Mouse (Mus musculus) spleen, adult 12 weeks (tissue): ENCODE measurements around the gene Npm1.

Source experiments
- DNase-seq: peaks from one replicate; pipeline ENCODE4 v3.0.0; 2022; ENCODE audit warnings: low spot score

Gene Npm1

DNA sequence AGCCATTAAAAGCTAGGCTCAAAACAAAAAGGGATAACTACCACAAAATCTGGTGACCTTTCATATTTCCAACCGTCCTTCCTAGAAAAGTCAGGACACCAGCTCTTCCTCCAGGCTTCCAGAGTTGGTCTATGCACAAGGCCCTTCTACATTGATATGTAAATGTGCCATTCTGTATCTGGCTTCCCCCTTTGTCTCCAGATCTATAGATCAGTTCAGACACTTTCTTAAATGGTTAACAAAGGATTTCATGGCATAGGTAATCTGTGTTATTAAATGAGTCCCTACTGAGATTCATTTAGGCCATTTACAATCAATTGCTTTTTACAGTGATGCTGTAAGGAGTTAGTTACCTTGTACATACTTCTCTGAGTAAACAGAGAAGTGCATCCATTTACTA is 16.8 kb upstream of the Npm1 start:
- no peak for DNase-seq

DNA sequence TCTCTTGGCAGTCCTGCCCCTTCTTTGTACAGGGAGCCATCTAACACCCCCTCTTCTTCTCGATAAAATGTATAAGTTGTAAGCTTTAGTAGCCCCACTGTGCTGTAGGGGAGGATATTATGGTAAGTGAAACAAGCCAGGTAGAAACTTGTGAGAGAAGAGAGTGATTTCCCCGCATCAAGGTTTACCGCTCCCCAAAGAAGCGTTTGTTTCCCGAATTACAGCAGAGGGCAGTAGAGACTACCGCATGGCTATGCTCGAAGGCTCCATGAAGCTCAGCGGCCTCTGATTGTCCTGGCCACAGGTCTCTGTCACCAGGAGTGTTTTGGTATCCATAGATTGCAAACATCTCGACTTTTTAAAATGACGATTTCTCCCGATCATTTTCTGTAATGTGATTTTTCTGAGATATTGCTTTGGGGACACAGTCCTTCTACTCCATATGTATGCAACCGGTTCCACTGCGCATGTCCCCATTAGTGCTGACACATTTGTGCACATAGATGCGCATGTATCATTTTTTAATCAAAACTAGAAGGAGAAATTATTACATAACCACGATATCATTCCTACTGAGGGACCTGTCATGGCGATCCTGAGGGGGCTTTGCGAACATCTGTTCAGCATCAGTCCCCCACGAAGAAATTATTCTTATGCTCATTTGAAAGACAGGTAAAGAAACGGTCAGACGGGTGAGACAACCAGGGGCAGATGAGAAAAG is 13.7 kb upstream of the Npm1 start:
- DNase-seq = no peak

DNA sequence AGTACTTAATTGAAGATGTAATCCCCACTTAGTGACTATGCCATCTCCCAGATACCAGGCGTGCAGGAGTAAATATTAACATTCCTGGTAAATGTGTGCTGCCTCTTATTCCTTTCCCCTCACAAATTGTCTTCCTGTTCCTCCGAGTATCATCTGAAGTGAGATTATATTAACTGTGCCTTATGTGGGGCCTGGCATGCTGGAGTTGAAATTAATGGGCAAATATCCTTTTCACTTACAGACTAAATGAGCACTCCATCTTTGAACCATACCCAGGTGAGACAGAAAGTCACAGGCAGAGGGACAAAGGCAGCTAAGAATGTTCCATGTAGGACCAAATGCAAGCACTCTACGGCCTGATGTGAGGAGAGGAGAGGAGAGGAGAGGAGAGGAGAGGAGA is 12.8 kb upstream of the Npm1 start:
- no peak for DNase-seq

DNA sequence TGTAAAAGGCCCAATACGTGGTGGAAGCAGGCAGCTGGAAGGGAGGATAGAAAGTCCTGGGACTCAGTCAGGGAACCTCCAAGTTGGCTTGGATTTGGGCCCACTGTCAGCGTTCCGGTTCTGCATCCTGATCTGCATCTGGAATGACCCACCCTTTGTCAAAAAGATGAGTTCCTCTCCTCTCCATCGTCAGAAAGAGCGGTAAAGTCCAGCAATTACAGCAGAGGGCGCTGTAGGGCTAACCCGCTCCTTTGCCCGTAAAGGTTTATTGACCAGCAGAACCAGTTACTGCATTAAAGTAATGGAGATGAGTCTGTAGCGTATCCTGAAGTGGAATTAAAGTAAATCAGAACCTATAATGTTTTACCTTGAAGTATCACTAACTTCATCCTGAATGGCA is 7.5 kb upstream of the Npm1 start:
- peak; percentile 18 for DNase-seq

DNA sequence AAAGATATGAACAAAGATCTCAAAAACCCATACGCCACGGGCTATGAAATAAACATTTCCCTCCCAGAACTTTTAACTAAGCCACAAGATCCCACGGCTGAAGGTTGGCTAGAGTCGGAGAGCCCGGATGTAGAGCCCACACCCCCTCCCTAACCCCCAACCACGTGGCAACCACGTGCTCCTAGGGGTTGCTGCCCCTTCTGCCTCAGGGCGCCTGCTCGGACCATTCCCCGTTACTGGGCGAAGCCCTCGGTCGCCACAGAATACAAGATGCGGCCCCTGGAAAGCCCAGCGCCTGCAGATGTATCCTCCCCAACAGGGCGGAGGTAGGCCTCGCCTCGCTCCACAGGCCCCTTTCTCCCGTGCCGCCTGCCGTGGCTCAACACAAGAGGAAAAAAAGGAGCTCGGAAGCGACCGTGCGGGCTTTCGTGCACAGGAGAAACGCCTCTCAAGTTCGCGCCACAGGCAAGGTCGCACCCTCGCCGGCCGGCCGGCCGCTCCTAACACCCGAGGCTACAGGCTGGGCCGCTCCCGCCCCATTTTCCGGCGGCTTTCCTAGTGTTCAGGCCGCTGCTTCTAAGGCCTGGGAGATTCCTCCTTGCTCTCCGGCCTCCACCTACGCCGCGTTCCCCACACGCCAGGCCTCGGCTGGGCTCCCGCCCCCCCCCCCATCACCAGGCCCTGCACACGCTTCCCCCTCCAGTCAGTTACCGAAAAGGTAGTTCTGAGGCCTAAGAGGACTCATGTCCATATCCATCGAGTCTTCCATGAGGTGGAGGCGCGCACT is 602 bp downstream of the Npm1 start:
- peak; percentile 46 for DNase-seq

DNA sequence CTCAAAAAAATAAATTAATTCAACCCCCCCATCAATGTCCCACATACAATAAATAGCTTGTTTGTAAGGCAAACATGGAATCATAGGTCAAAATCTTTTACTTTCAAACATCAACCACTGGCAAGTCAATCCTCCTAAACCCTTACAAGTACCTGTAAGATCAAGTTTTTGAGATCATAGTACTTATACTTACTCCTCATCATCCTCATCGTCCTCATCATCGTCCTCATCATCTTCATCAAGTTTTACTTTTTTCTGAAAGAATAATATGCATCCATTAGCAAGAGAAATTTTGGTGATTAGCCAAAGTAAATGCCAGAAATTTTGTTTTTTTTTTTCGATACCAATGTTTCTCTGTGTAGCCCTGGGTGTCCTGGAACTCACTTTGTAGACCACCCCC is 3.3 kb downstream of the Npm1 start:
- DNase-seq = no peak

DNA sequence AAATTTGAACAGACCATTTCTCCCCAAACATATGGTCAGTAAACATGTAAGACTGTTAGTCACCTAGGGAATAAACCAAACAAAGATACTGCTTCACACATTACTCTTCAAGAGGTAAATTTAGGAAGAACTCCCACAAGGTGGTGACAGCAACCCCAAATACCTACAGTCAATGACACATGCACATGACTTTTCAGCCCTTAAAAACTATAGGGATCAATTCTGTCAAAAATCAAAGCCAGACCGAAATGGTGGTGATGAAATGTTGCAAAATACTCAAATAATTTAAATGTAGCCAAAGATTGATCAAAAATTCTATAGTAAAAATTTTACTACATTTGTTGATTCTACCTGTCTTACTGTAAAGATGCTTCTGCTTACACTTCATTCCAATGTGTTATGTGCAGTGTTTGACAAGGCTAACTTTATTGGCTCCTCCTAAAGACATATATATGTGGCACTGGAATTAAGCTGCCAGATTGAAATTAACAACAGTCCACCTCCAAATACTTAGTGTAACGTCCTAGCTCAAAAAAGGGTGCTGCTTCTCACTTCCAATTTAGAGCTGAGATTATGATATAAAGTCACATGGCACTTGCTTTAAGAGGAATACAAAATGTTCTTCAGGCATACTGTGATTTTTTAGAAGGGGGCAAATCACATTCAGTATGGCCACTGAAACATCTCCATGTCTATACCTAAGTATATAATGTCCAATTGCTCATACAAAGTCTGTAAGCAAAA is 5.4 kb downstream of the Npm1 start:
- DNase-seq = no peak

DNA sequence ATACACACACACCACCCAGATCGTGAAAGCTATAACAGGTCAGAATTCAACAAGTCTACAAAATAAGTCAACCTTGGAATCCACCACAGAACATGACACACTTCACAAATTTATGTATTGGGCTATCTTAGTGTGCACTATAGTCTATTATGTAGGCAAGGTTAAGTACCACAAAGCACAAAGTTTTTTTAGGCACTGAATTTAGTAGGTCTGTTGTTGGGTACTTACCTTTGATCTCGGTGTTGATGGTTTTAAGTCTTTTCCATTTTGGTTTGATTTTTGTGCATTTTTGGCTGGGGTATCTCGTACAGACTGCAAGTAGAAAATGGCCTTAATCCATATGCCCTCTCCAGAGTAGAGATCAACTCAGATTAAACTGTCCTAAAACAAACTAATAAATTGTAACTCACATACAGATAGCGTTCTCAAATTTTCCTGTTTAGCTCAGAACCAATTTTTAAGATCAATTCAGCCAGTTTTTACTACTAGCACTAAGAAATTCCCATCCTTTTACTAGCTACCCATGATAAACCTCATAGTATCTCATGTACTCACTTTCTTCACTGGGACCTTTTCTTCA is 6.5 kb downstream of the Npm1 start:
- no peak for DNase-seq

DNA sequence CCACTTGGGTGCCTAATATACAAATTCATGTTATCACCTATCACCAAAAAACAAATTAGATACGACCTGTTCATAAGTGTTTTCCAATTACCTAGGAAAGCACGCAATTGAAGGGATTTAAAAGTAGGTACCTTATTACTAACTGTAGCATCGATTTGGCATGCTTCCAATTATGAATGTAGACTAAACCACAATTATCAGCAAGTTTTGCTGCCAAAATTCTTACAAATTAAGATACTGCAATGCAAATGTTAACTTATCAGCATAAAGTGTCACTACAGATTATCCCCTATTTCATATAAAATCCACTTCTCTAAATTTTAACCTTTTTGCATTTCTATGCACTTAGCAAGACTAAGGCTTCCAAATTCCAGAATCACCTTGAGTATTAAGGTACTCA is 8.5 kb downstream of the Npm1 start:
- no peak for DNase-seq

DNA sequence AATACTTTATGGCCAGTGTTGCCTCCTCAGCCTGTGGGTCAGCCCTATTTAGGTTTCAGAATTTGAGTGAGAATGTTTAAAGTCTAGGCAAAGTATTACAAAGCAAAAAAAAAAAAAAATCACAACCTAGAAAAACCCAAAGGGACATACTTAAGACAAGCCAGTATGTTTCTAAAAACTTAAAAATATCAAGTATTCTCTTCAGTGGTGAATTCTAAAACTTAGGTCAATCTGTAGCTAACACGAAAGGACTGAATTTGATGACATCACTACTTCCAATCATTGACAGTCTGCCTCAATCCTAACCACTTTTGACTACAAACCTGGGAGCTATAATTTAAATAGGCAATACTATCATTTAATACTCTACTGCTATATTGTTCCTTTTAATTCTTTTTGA is 10.0 kb downstream of the Npm1 start:
- no peak for DNase-seq

DNA sequence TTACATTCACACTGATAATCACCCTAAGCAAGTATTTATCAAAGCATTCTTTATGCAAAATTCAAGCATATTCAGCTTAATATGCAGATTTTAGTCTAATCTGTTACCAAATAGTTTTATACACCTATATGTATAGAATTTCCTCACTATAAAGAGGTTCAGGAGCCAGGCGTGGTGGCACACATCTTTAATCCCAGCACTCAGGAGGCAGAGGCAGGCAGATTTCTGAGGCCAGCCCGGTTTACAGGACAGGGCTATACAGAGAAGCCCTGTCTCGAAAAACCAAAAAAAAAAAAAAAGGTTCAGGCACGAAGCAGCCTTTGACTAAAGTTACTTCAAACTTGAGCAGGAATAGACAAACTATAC is 11.2 kb downstream of the Npm1 start:
- DNase-seq = no peak

DNA sequence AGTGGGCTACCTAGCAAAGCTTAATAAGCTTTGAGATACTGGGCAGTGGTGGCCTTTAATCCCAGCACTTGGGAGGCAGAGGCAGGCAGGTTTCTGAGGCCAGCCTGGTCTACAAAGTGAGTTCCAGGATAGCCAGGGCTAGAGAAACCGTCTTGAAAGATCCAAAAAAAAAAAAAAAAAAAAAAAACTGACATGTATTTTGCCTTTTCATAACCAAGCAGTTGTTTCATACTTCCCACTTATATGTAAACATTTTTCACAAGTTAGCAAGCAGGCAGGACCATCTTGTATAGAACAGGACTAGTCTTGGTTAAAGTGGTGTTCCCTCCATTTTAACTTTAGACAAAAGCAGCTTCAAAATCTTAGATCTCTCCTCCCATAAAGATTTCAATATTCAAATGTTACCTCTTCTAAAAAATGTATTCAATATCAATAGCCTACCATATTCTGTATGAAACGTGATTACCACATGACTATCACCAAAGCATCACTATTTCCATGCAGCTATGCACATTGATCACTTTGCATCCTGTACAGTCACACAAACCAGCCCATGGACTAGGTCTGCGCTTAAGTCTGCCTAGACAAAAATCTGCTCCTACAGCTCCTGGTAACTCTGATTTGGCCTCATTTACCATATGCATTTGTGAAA is 11.8 kb downstream of the Npm1 start:
- DNase-seq = no peak

DNA sequence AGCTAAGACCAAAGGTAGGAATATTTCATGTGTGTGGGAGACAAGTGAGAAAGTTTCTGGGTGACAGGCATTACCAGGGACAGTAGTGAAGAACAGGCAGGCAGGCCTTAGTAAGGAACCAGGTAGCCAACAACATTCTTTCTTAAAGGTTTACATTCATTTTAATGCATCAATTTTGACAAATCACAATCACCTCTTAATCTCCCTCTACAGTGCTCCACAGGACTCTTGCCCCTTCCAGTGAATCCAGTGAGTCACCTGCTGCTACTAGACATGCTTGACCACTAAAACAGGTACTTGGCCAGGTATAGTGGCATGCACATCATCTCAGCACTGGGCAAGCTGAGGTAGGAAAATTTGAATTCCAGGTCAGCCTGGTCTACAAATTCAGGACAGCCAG is 12.6 kb downstream of the Npm1 start:
- no peak for DNase-seq

DNA sequence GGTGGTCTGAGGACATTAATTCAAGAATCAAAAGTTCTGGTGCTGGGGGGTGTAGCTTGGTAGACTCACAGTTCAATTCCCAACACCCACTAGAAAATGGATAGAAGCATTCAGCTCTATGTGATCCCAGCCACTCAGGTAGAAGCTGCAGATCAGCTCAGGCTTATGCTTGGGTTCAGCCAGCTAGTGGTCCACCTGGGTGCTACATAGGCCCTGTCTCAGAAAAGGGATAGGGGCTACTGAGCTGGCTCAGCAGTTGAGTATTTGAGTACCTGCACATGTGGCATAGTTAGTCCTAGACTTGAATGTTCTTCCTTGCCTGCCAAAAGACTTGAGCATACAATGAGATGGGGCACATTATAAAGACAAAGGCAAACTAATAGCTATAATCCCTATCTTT is 13.6 kb downstream of the Npm1 start:
- DNase-seq = no peak

DNA sequence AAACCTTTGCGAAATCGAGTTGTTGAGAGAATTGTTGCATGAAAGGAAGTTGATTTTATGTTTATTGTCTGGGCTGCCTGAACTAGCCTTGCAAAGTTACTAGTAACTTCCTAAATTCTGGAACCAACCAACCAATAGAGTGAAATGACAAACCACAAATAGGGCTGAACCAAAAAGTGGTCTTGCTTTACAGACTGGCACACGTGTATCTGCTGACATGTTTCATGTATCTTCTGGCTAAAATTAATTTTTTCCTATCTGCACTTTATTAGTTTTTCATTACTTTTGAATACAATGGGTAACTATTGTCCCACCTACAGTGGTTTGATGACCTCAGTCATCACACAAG is 13.9 kb downstream of the Npm1 start:
- DNase-seq = no peak

DNA sequence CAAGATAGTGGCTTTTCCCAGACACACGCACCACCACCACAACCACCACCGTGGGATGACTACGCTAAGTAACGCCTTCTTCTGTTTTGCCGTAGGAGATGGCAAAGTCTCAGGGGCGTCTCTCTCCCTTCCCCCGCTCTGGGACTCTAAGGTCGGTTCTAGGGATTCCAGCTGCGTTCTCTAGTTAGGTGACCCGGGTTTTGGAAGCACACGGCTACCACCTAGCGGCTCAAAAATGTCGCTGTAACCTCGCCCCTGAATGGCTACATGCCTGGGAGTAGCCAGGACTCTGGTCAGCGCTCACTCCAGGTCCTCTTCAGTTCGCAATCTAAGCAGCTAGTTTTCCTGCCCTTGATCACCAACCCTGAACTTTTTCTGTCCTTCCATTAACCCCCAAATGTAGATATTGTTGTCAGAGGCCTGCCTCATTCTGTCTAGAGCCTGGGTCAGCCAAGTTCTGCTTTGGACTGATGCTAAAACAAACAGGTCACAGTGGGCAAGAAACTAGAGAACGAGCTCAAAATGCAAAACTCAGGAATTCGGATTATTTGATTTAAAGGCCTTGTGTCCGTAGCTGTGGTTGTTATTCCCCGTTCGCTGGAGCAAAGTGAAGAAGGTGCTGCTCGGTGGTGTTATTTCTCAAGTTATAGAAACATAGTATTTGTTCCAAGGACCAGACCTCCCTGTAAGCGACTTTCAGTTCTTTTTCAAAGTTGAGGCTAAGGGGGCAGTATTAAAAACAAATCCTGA is 14.5 kb downstream of the Npm1 start:
- peak; percentile 40 for DNase-seq

DNA sequence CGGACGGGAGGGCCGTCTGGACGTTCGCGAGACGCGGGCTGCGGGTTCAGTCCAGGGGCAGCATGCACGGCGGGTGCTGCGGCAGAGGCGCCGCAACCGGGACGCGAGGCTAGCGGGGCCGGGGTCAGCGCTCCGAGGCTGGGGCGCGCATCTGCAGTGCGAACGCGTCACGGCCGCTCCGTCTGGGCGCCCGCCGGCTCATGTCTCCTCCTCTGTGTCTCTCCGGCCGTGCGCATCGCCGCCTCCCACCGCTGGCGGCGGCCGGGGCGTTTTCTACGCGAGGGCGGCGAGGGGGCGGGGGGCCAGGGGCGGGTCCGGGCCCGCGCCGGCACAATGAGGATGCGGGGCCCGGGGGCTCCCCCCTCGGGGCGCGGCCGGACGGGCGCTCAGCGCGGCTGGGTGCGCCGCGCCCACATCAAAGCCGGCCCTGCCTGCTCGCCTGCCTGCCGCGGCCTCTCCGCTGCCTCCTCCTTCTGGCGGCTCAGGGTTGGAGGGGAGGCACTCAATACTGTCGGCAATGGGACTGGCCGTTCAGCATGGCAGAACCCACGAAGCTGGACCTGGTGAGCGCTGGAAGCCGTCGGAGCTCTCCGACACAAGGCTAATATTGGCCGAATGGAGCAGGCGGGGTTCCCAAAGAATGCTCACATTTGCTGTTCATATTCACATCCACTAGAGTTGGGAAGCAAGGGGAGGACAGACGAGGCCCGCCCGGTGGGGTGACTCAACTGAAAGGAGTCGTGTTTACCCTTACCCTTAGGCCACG is 15.3 kb downstream of the Npm1 start:
- DNase-seq = peak; percentile 6

DNA sequence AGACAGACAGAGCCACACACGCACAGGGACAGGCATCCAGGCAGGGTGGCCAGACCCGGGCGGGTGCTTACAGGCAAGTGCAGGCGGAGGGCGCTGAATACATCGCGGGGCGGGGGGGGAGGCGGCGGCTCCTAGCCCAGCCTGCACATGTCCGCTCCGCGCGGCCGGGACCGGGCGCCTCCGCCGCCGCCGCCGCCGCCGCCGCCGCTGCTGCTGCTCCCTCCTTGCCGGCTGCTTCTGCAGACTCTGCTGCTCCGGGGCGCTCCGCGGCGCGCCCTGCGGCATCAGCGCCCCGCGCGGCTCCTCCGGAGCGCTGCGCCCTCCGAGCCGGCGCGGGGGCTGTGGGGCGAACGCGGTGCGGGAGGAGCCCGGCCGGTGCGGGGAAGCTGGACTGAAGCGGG is 15.8 kb downstream of the Npm1 start, which contains the start of gene Fgf18:
Fgf18 (minus strand) TSS at position 230 of the 401 bp plus-strand sequence.
- no peak for DNase-seq

DNA sequence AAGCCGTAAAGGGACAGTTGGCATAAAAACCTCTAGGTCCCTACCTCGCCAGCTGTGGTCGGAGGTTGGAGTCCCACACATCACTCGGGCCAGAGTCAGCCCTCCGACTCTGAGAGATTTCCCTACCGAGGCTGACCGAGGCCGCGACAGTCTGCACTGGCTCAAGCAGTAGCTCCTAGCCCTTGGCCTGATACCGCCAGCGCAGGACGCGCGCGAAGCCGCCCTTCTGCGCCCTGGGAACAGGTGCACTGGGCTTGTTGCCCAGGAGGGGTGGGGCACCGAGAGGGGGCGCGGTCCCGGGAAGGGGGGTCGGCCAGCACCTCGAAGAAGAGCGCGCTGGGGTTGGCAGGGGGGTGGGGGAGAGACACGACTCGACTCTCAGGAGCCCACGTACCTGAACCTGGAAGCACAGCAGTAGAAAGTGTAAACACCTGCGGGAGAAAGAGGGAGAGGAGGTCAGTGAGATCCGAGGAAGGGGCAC is 16.3 kb downstream of the Npm1 start:
- DNase-seq = no peak

DNA sequence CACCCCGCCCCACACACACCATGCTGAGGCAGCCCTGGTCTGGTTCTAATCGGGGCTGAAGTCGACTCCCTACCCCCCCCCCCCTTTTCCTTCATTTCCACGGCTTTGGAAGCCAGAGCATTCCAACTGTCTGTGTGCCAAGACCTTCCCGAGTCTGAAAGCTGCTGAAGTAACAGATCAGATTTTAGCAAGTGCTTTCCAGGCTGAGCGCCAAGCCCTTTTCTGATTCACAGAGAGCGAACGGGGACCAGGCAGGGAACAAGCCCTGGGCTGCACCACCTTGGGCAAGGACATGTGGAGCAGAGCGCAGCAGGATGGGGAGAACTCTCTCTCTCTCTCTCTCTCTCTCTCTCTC is 16.9 kb downstream of the Npm1 start:
- DNase-seq = no peak
